Mouse (Mus musculus): ENCODE data around the gene Cbx1.
"Not testable (repeated sequence)": the region's sequence is repeated elsewhere in the genome, so short reads cannot be mapped to it uniquely, and the experiment has no call there.

Gene Cbx1

GRCm38 (mm10) chr11:96775665-96776064 is 13.3 kb upstream of the Cbx1 start:
- no peak for DNase-seq (ENCODE audit: low spot score)

- no peak for DNase-seq (ENCODE audit: low spot score)
These were observed 12.9 kb upstream of the Cbx1 start for GRCm38 (mm10) chr11:96776068-96776467.

- DNase-seq (ENCODE audit: low spot score): peak; percentile 99
These were observed 11.7 kb upstream of the Cbx1 start, which contains the start of gene Snx11 for GRCm38 (mm10) chr11:96776968-96777962. Snx11 (minus strand) TSS chr11:96777559.

- not testable (repeated sequence) for DNase-seq (ENCODE audit: low spot score)
These were observed 10.8 kb upstream of the Cbx1 start for GRCm38 (mm10) chr11:96778061-96778627.

- no peak for DNase-seq (ENCODE audit: low spot score)
These were observed 8.6 kb upstream of the Cbx1 start for GRCm38 (mm10) chr11:96780306-96780705.

GRCm38 (mm10) chr11:96781425-96781824 is 7.5 kb upstream of the Cbx1 start:
- peak; percentile 43 for DNase-seq (ENCODE audit: low spot score)

GRCm38 (mm10) chr11:96784847-96785246 is 4.1 kb upstream of the Cbx1 start:
- peak; percentile 90 for DNase-seq (ENCODE audit: low spot score)

GRCm38 (mm10) chr11:96786731-96787450 is 2.0 kb upstream of the Cbx1 start:
- DNase-seq (ENCODE audit: low spot score): no peak

- peak; percentile 51 for DNase-seq (ENCODE audit: low spot score)
These were observed 1.1 kb downstream of the Cbx1 start for GRCm38 (mm10) chr11:96789990-96790389.

GRCm38 (mm10) chr11:96790681-96791080 is 1.8 kb downstream of the Cbx1 start:
- DNase-seq (ENCODE audit: low spot score): no peak

- no peak for DNase-seq (ENCODE audit: low spot score)
These were observed 6.6 kb downstream of the Cbx1 start for GRCm38 (mm10) chr11:96795491-96795890.

- DNase-seq (ENCODE audit: low spot score): no peak
These were observed 7.2 kb downstream of the Cbx1 start for GRCm38 (mm10) chr11:96796081-96796480.

GRCm38 (mm10) chr11:96796586-96796985 is 7.7 kb downstream of the Cbx1 start:
- DNase-seq (ENCODE audit: low spot score): no peak

GRCm38 (mm10) chr11:96799511-96799910 is 10.6 kb downstream of the Cbx1 start:
- DNase-seq (ENCODE audit: low spot score): no peak

GRCm38 (mm10) chr11:96805606-96806005 is 16.7 kb downstream of the Cbx1 start:
- no peak for DNase-seq (ENCODE audit: low spot score)

GRCm38 (mm10) chr11:96808066-96808465 is 19.1 kb downstream of the Cbx1 start:
- DNase-seq (ENCODE audit: low spot score): peak; percentile 18

- DNase-seq (ENCODE audit: low spot score): no peak
These were observed 20.8 kb downstream of the Cbx1 start for GRCm38 (mm10) chr11:96809562-96810235.

GRCm38 (mm10) chr11:96811188-96811587 is 22.3 kb downstream of the Cbx1 start:
- not testable (repeated sequence) for DNase-seq (ENCODE audit: low spot score)

- DNase-seq (ENCODE audit: low spot score): no peak
These were observed 24.5 kb downstream of the Cbx1 start for GRCm38 (mm10) chr11:96813455-96813854.

GRCm38 (mm10) chr11:96813920-96814319 is 25.0 kb downstream of the Cbx1 start:
- DNase-seq (ENCODE audit: low spot score): no peak

- no peak for DNase-seq (ENCODE audit: low spot score)
These were observed 25.5 kb downstream of the Cbx1 start for GRCm38 (mm10) chr11:96814443-96814842.

GRCm38 (mm10) chr11:96815895-96816294 is 27.0 kb downstream of the Cbx1 start:
- DNase-seq (ENCODE audit: low spot score): no peak
